Mouse (Mus musculus) thymus, adult 2 months (tissue): Measurements from ENCODE around the gene Dusp21. TPM values are rescaled to one million over a fixed set of nuclear protein-coding genes. Genes with fewer than 3 reads are reported as not detected.

Experiments used
- DNase-seq: peaks from one replicate; pipeline ENCODE4 v3.0.0; 2021
- H3K27ac ChIP-seq: fragments of 200-500 bp; 2 replicates; pipeline ENCODE4 v1.5.1; 2012; ENCODE audit warnings: low read length, control low read depth; ENCODE audit not compliant: control insufficient read depth, insufficient read depth
- H3K27me3 ChIP-seq: fragments of 200-500 bp; 2 replicates; pipeline ENCODE4 v1.6.1; 2012; ENCODE audit warnings: mild to moderate bottlenecking, low read length, moderate library complexity, mixed read lengths; ENCODE audit not compliant: control insufficient read depth, insufficient read depth
- H3K36me3 ChIP-seq: fragments of 200-500 bp; 2 replicates; pipeline ENCODE4 v1.6.1; 2012; ENCODE audit warnings: mild to moderate bottlenecking, low read length, moderate library complexity; ENCODE audit not compliant: control insufficient read depth, insufficient read depth
- H3K4me1 ChIP-seq: fragments of 200-500 bp; replicated peaks from 2 replicates; pipeline ENCODE4 v1.6.1; 2012; ENCODE audit warnings: low read length; ENCODE audit not compliant: control insufficient read depth, insufficient read depth
- H3K4me3 ChIP-seq: fragments of 200-500 bp; 2 replicates; pipeline ENCODE4 v1.5.1; 2012; ENCODE audit warnings: mild to moderate bottlenecking, low read length, control low read depth, moderate library complexity; ENCODE audit not compliant: control insufficient read depth, insufficient read depth
- CTCF ChIP-seq: fragments of 200-500 bp; IDR thresholded peaks from 2 replicates; pipeline ENCODE4 v1.5.1; 2012; ENCODE audit warnings: mild to moderate bottlenecking, control low read depth, low read length, moderate library complexity, borderline replicate concordance; ENCODE audit not compliant: control insufficient read depth, poor library complexity, insufficient read depth; ENCODE audit errors: extremely low read depth
- POLR2A ChIP-seq: fragments of 200-500 bp; IDR thresholded peaks from 2 replicates; pipeline ENCODE4 v1.6.1; 2012; ENCODE audit warnings: mild to moderate bottlenecking, low read length, control low read depth, moderate library complexity; ENCODE audit not compliant: control insufficient read depth, poor library complexity, insufficient read depth; ENCODE audit errors: extremely low read depth
- WGBS: fragments of 180-500 bp; shearing (Covaris S2); methylation state at CpG from one replicate; pipeline ENCODE4 v1.1.7; 2018; 5-methylcytosine and 5-hydroxymethylcytosine counted together
- polyA plus RNA-seq: library from polyadenylated mRNA; depleted of rRNA; stranded (reverse); fragments of >200 nt; gene quantifications from 2 replicates; pipeline ENCODE4 v1.2.3, GENCODE M21; 2012

The Dusp21 gene
- polyA plus RNA-seq, 1 experiment: not detected

DNA sequence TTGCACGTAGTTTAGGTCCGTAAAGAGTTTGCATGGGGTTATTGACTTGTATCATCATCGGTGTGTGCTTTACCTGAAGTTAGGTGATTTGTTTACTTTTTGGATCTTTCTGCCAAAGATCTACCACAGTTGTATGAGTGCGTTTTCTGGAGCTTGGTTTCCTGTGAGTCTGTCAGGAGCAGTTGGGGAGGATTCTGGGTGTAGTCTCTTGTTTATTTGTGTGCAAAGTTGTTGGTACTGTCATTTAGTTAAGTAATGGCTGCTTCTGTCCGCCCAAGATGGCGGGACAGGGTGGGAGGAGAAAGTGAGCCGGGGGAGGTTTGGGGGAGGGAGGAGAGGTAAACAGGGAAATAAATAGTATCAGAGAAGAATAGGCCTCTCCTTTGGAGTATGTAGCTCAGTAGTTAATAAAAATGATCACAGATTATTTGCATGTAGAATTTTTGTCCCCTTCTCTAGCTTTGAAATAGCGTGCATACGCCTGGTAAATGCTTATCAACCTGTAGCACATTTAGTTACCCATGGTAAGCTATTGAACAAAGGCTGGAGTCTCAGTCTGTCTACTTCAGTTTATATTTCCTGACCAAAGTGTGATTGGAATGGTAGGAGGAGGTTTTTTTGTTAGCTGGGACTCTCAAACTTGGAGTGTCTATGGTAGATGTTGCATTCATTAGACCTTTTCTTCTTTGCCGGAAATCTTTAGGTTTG, 18.4 kb downstream of the Dusp21 start:
- DNase-seq: peak; percentile 17
- Histone ChIP-seq H3K27me3 (no peaks in the 10 kb centered on the region), H3K36me3 (no peaks in the 10 kb centered on the region), H3K4me3 (peak overlapping the region; percentile 69), H3K27ac (peak overlapping the region; percentile 91), H3K4me1 (no peaks in the 10 kb centered on the region)
- 1% methylated on average over 10 of the region's 10 CpGs for WGBS
- TF ChIP-seq POLR2A (no peak), CTCF (no peak)

DNA sequence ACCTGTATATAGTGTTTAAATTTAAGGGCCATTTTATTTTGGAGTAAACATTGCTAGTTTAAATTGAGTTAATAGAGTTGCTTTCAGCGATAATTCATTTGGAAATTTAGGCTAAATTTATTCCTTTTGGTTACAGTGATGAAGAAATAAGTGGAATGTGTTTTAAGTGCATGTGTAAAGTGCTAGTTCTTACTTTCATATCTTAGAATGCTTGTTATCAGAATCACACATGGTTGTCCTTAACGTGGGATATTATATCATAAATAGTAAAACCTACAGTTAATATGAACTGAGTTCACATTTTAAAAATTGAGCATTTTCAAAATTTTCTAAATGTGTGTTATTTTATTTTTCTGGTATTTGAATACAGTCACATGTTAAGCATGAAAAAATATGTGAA, 19.5 kb downstream of the Dusp21 start:
- DNase-seq: no peak
- Histone ChIP-seq H3K4me1 (no peaks in the 10 kb centered on the region), H3K27me3 (no peaks in the 10 kb centered on the region), H3K27ac (no peak overlapping the region), H3K4me3 (no peak overlapping the region), H3K36me3 (no peaks in the 10 kb centered on the region)
- TF ChIP-seq CTCF: no peak
- TF ChIP-seq POLR2A: no peak
- 46% methylated on average over 2 of the region's 2 CpGs for WGBS

- H3K4me3 ChIP-seq: no peak overlapping the region
- H3K27me3 ChIP-seq: no peaks in the 10 kb centered on the region
- 66% methylated on average over 3 of the region's 3 CpGs for WGBS
- H3K4me1 ChIP-seq: no peaks in the 10 kb centered on the region
- no peak overlapping the region for H3K27ac ChIP-seq
- DNase-seq: no peak
- no peak for TF ChIP-seq CTCF
- no peak for TF ChIP-seq POLR2A
- no peaks in the 10 kb centered on the region for H3K36me3 ChIP-seq
Observed at GRCm38 (mm10) chrX:18166961-18167360, 21.3 kb downstream of the Dusp21 start.

- no peak overlapping the region for H3K27ac ChIP-seq
- 100% methylated on average over 1 of the region's 1 CpGs for WGBS
- no peaks in the 10 kb centered on the region for H3K4me1 ChIP-seq
- TF ChIP-seq POLR2A (no peak), CTCF (no peak)
- peak; percentile 10 for DNase-seq
- no peaks in the 10 kb centered on the region for H3K36me3 ChIP-seq
- no peaks in the 10 kb centered on the region for H3K27me3 ChIP-seq
- no peak overlapping the region for H3K4me3 ChIP-seq
Observed at GRCm38 (mm10) chrX:18168940-18169339, 23.3 kb downstream of the Dusp21 start.

GRCm38 (mm10) chrX:18174831-18175230, 29.2 kb downstream of the Dusp21 start:
- Histone ChIP-seq H3K27ac (no peak overlapping the region), H3K27me3 (no peaks in the 10 kb centered on the region), H3K36me3 (no peaks in the 10 kb centered on the region), H3K4me1 (no peaks in the 10 kb centered on the region), H3K4me3 (no peak overlapping the region)
- TF ChIP-seq CTCF (no peak), POLR2A (no peak)
- WGBS: 83% methylated on average over 2 of the region's 4 CpGs
- no peak for DNase-seq

- no peak for TF ChIP-seq CTCF
- no peak for TF ChIP-seq POLR2A
- Histone ChIP-seq H3K4me3 (no peak overlapping the region), H3K27ac (no peak overlapping the region), H3K4me1 (no peaks in the 10 kb centered on the region), H3K36me3 (no peaks in the 10 kb centered on the region), H3K27me3 (no peaks in the 10 kb centered on the region)
- 49% methylated on average over 4 of the region's 4 CpGs for WGBS
- DNase-seq: no peak
Observed at GRCm38 (mm10) chrX:18177803-18178202, 32.1 kb downstream of the Dusp21 start.

- TF ChIP-seq POLR2A: no peak
- TF ChIP-seq CTCF: no peak
- Histone ChIP-seq H3K36me3 (no peaks in the 10 kb centered on the region), H3K4me1 (no peaks in the 10 kb centered on the region), H3K27ac (no peak overlapping the region), H3K27me3 (no peaks in the 10 kb centered on the region), H3K4me3 (no peak overlapping the region)
- WGBS: 5% methylated on average over 1 of the region's 1 CpGs
- no peak for DNase-seq
Observed at GRCm38 (mm10) chrX:18179492-18179891, 33.8 kb downstream of the Dusp21 start.
